Mouse (Mus musculus): ENCODE data around the gene Usp12.

DNA sequence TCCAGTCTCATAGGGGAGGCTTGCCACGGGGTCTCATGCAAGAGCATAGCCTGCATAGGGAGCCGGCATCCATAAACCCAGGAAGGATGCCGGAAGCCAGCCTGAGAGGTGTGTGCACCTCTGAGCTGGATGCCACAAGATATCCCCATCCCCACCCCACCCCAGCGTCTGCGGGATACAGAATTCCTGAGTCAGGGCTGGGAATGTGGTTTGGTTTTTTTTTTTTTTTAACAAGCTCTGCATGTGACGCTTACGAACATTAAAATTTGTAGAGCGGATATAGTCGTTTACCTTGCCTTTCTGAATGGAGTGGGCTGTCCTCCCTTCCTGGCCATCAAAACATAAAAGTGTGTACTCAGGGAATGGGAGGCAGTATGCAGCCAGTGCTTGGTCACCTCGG, 94.7 kb downstream of the Usp12 start:
- TF ChIP-seq CTCF (IDR thresholded peaks at IDR 0.05; ENCODE audit: extremely low read depth, insufficient read length, insufficient replicate concordance, low read depth, low read length) (no peak), POLR2A (IDR thresholded peaks at IDR 0.05; ENCODE audit: low read depth, low read length) (no peak)
